Mouse (Mus musculus): Measurements from ENCODE around the gene Col9a3. TPM values are rescaled to one million over a fixed set of nuclear protein-coding genes. Genes with fewer than 3 reads are reported as not detected.
A peak's percentile ranks its signal among the peaks of the same experiment; 100 is the strongest.

Col9a3 gene
- total RNA-seq, 2 experiments from 2014 or later = 0.55 to 1.8 TPM

- DNase-seq = no peak
These were observed 44.3 kb downstream of the Col9a3 start for GRCm38 (mm10) chr2:180641576-180642554.

GRCm38 (mm10) chr2:180642555-180643260 lies 45.1 kb downstream of the Col9a3 start, which contains the start of gene Tcfl5:
Tcfl5 (minus strand) TSS chr2:180642708.
- no peak for DNase-seq

GRCm38 (mm10) chr2:180643626-180644025 lies 46.0 kb downstream of the Col9a3 start:
- no peak for DNase-seq

- DNase-seq = no peak
These were observed 49.3 kb downstream of the Col9a3 start for GRCm38 (mm10) chr2:180646841-180647240.

- no peak for DNase-seq
These were observed 57.1 kb downstream of the Col9a3 start for GRCm38 (mm10) chr2:180654666-180655065.

- DNase-seq = no peak
These were observed 57.6 kb downstream of the Col9a3 start for GRCm38 (mm10) chr2:180655150-180655549.

GRCm38 (mm10) chr2:180657394-180658013 lies 59.9 kb downstream of the Col9a3 start:
- DNase-seq = peak; percentile 83

GRCm38 (mm10) chr2:180658381-180658780 lies 60.8 kb downstream of the Col9a3 start:
- DNase-seq = no peak

- peak; percentile 31 for DNase-seq
These were observed 62.0 kb downstream of the Col9a3 start for GRCm38 (mm10) chr2:180659353-180660150.

GRCm38 (mm10) chr2:180660521-180660920 lies 62.9 kb downstream of the Col9a3 start:
- DNase-seq = no peak

GRCm38 (mm10) chr2:180662008-180662407 lies 64.4 kb downstream of the Col9a3 start:
- no peak for DNase-seq

Other genes with a start within 250 kb of the Col9a3 start
- gene Slco4a1, start 141.5 kb upstream of the Col9a3 start, total RNA-seq (2021) = 1 to 10 TPM; 4.4 to 5.1 TPM
- under 1 TPM in 1 of 2 experiments, not detected in 1; 0.06 TPM for gene Ntsr1, start 97.8 kb upstream of the Col9a3 start, total RNA-seq (2021)
- gene Mrgbp, start 16.5 kb upstream of the Col9a3 start, total RNA-seq (2021) = 10 to 100 TPM; 21.0 to 26.8 TPM
- 10 to 100 TPM; 44.4 to 49.2 TPM for gene Ogfr, start 8.5 kb upstream of the Col9a3 start, total RNA-seq (2021)
- gene Tcfl5, start 44.9 kb downstream of the Col9a3 start, total RNA-seq (2021) = under 1 TPM; 0.33 to 0.39 TPM
- 10 to 100 TPM; 41.1 to 55.9 TPM for gene Dido1, start 112.2 kb downstream of the Col9a3 start, total RNA-seq (2021)
- gene Gid8, start 112.3 kb downstream of the Col9a3 start, total RNA-seq (2021) = 10 to 100 TPM; 61.8 to 71.6 TPM
- 1 to 10 TPM; 1.6 to 2.2 TPM for gene Slc17a9, start 127.5 kb downstream of the Col9a3 start, total RNA-seq (2021)
- gene Bhlhe23, start 179.1 kb downstream of the Col9a3 start, total RNA-seq (2021) = not detected